Mouse (Mus musculus): Measurements from ENCODE around the gene Mesd.
A peak's percentile ranks its signal among the peaks of the same experiment; 100 is the strongest.
"Not testable (repeated sequence)": the region's sequence is repeated elsewhere in the genome, so short reads cannot be mapped to it uniquely, and the experiment has no call there.

Gene Mesd

GRCm38 (mm10) chr7:83878676-83879448, 5.4 kb upstream of the Mesd start:
- DNase-seq (ENCODE audit: low read depth, low spot score): peak; percentile 95

GRCm38 (mm10) chr7:83882150-83882632, 2.1 kb upstream of the Mesd start:
- DNase-seq (ENCODE audit: low read depth, low spot score): peak; percentile 75

- peak; percentile 67 for DNase-seq (ENCODE audit: low read depth, low spot score)
Observed at GRCm38 (mm10) chr7:83882633-83883275, 1.5 kb upstream of the Mesd start.

GRCm38 (mm10) chr7:83883276-83884020, 818 bp upstream of the Mesd start:
- peak; percentile 69 for DNase-seq (ENCODE audit: low read depth, low spot score)

- DNase-seq (ENCODE audit: low read depth, low spot score): peak; percentile 81
Observed at GRCm38 (mm10) chr7:83884921-83885532, 761 bp downstream of the Mesd start.

GRCm38 (mm10) chr7:83885835-83886234, 1.6 kb downstream of the Mesd start:
- DNase-seq (ENCODE audit: low read depth, low spot score): no peak

- peak; percentile 57 for DNase-seq (ENCODE audit: low read depth, low spot score)
Observed at GRCm38 (mm10) chr7:83886366-83887129, 2.3 kb downstream of the Mesd start.

GRCm38 (mm10) chr7:83889383-83889782, 5.1 kb downstream of the Mesd start:
- no peak for DNase-seq (ENCODE audit: low read depth, low spot score)

- DNase-seq (ENCODE audit: low read depth, low spot score): not testable (repeated sequence)
Observed at GRCm38 (mm10) chr7:83889946-83890345, 5.7 kb downstream of the Mesd start.

- peak; percentile 100 for DNase-seq (ENCODE audit: low read depth, low spot score)
Observed at GRCm38 (mm10) chr7:83891433-83892332, 7.4 kb downstream of the Mesd start.

GRCm38 (mm10) chr7:83892333-83892669, 8.0 kb downstream of the Mesd start:
- DNase-seq (ENCODE audit: low read depth, low spot score): no peak

GRCm38 (mm10) chr7:83894348-83894747, 10.1 kb downstream of the Mesd start:
- peak; percentile 37 for DNase-seq (ENCODE audit: low read depth, low spot score)

GRCm38 (mm10) chr7:83896077-83896740, 11.9 kb downstream of the Mesd start:
- DNase-seq (ENCODE audit: low read depth, low spot score): no peak

- no peak for DNase-seq (ENCODE audit: low read depth, low spot score)
Observed at GRCm38 (mm10) chr7:83898267-83898666, 14.0 kb downstream of the Mesd start.

- DNase-seq (ENCODE audit: low read depth, low spot score): no peak
Observed at GRCm38 (mm10) chr7:83900519-83900918, 16.3 kb downstream of the Mesd start.

- DNase-seq (ENCODE audit: low read depth, low spot score): no peak
Observed at GRCm38 (mm10) chr7:83901425-83901824, 17.2 kb downstream of the Mesd start.

- DNase-seq (ENCODE audit: low read depth, low spot score): peak; percentile 97
Observed at GRCm38 (mm10) chr7:83902296-83903145, 18.3 kb downstream of the Mesd start.

- DNase-seq (ENCODE audit: low read depth, low spot score): no peak
Observed at GRCm38 (mm10) chr7:83904831-83905230, 20.6 kb downstream of the Mesd start.

- DNase-seq (ENCODE audit: low read depth, low spot score): no peak
Observed at GRCm38 (mm10) chr7:83911909-83912308, 27.6 kb downstream of the Mesd start.
